Mouse (Mus musculus) embryonic fibroblast, embryonic 13.5 days (primary cell): ENCODE measurements around the gene Armh1.

Experiments used
- CTCF ChIP-seq: IDR thresholded peaks from 2 replicates; pipeline ENCODE4 v1.5.1; 2011; ENCODE audit warnings: mild to moderate bottlenecking, control low read depth, low read length, moderate library complexity, borderline replicate concordance; ENCODE audit not compliant: insufficient read depth
- POLR2A ChIP-seq: IDR thresholded peaks from 2 replicates; pipeline ENCODE4 v1.6.1; 2011; ENCODE audit warnings: low read depth, mild to moderate bottlenecking, control low read depth, low read length, moderate library complexity

- TF ChIP-seq CTCF (no peak), POLR2A (no peak)
Measured at GRCm38 (mm10) chr4:117240867-117241266, 11.1 kb downstream of the Armh1 start.
